Mouse (Mus musculus) spleen, adult 2 months (tissue): ENCODE measurements around the gene Arhgap17.

Experiments
- CTCF ChIP-seq: fragments of 200-500 bp; IDR thresholded peaks from 2 replicates; pipeline ENCODE4 v1.5.1; 2011; ENCODE audit warnings: mild to moderate bottlenecking, inconsistent platforms; ENCODE audit not compliant: insufficient read depth, insufficient read length, insufficient replicate concordance; ENCODE audit errors: extremely low read depth
- POLR2A ChIP-seq: fragments of 200-500 bp; IDR thresholded peaks from 2 replicates; pipeline ENCODE4 v1.6.1; 2011; ENCODE audit warnings: low read depth, low read length, inconsistent platforms

DNA sequence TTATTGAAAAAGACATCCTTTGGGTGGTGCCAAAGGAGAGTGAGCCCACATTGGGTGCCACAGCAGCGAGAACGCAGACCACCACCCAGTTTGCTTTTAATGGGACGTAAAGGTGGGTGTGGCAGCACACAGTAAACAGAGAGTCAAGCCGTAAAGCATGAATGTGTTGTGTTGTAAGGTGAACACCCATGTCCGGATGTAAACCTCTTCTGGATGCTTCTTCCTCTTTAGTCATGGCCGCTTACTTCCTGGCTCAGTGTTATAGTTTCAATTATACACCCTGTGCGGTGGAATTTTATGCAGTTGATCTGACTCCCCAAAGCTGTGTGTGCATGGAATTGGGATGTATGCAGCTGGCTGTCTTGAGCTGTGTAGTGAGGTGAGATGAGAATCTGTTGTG lies 127.5 kb downstream of the Arhgap17 start:
- TF ChIP-seq POLR2A (no peak), CTCF (no peak)
